Mouse (Mus musculus): Measurements from ENCODE around the gene Ccdc189. TPM values are rescaled to one million over a fixed set of nuclear protein-coding genes. Genes with fewer than 3 reads are reported as not detected.

Gene Ccdc189
- polyA plus RNA-seq, 1 experiment from 2014 or later = 3.5 TPM

DNA sequence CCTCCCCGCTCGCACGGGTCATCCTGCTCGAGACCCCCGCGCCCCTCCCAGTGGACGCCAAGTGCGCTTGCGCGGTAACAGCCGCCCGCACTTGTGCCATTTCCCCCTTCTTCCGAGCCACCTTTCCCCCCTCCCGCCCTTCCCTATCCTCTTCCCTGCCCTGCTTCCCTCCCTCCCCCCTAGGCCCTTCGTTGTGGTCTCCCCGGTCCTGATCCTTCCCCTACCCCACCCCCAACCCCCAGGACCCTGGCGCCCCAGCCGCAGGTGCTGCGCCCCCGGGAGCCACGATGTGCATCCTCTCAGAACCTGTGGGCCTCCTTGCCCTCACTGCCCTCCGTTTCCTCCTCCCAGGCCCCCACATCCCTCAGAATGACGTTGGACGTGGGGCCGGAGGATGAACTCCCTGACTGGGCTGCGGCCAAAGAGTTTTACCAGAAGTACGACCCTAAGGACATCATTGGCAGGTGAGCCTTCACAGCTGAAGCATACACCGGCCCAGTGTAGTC is 14.8 kb downstream of the Ccdc189 start:
- 1% methylated on average over 25 of the region's 28 CpGs for WGBS
- H3K36me3 ChIP-seq (ENCODE audit: control insufficient read depth, insufficient read depth, low read length) = peaks cover 5% of the 10 kb centered on the region; the same call in 1 of the 2 replicates
- no peaks in the 10 kb centered on the region for H3K4me1 ChIP-seq (replicated peaks; ENCODE audit: control insufficient read depth, insufficient read depth)
- no peaks in the 10 kb centered on the region for H3K9me3 ChIP-seq (ENCODE audit: control insufficient read depth, low read length)
- no peak for DNase-seq (ENCODE audit: low spot score)
- peak; percentile 24 for ATAC-seq (ENCODE audit: low FRiP score, low TSS enrichment)
- H3K27ac ChIP-seq (replicated peaks) = peak overlapping the region; percentile 71
- peak overlapping the region; percentile 78 for H3K9ac ChIP-seq (ENCODE audit: low read length)
- TF ChIP-seq CTCF (IDR thresholded peaks at IDR 0.05; ENCODE audit: low read depth) (no peak), EP300 (optimal IDR thresholded peaks at IDR 0.05) (no peak)
- no peaks in the 10 kb centered on the region for H3K27me3 ChIP-seq (ENCODE audit: control insufficient read depth, insufficient read depth, low read length)
- H3K4me3 ChIP-seq (ENCODE audit: low read depth, low read length) = peak overlapping the region; percentile 71
- H3K4me2 ChIP-seq (replicated peaks; ENCODE audit: low read depth) = peak overlapping the region; percentile 95

- peak within 1 kb of the TSS; percentile 71 for H3K4me3 ChIP-seq (ENCODE audit: low read depth, low read length)
- peak within 1 kb of the TSS; percentile 71 for H3K27ac ChIP-seq (replicated peaks)
- TF ChIP-seq EP300 (optimal IDR thresholded peaks at IDR 0.05) (no peak), CTCF (IDR thresholded peaks at IDR 0.05; ENCODE audit: low read depth) (0 out of 2 replicates have a peak, but pooled peaks have one; percentile 3)
- peaks cover 4% of the 10 kb centered on the region; the same call in 1 of the 2 replicates for H3K36me3 ChIP-seq (ENCODE audit: control insufficient read depth, insufficient read depth, low read length)
- DNase-seq (ENCODE audit: low spot score) = peak; percentile 92
- H3K9ac ChIP-seq (ENCODE audit: low read length) = peak within 1 kb of the TSS; percentile 78
- H3K4me2 ChIP-seq (replicated peaks; ENCODE audit: low read depth) = peak within 1 kb of the TSS; percentile 95
- no peaks in the 10 kb centered on the region for H3K27me3 ChIP-seq (ENCODE audit: control insufficient read depth, insufficient read depth, low read length)
- under 1% methylated on average over 17 of the region's 17 CpGs for WGBS
- H3K4me1 ChIP-seq (replicated peaks; ENCODE audit: control insufficient read depth, insufficient read depth) = no peaks in the 10 kb centered on the region
- peak; percentile 99 for ATAC-seq (ENCODE audit: low FRiP score, low TSS enrichment)
- no peaks in the 10 kb centered on the region for H3K9me3 ChIP-seq (ENCODE audit: control insufficient read depth, low read length)
Observed at GRCm38 (mm10) chr7:127572895-127573471, 15.4 kb downstream of the Ccdc189 start, which contains the start of gene Phkg2. Gene Phkg2, plus strand, starts transcription at chr7:127573340.

GRCm38 (mm10) chr7:127564381-127565150 is 23.8 kb downstream of the Ccdc189 start:
- no peak overlapping the region for H3K9ac ChIP-seq (ENCODE audit: low read length)
- DNase-seq (ENCODE audit: low spot score) = no peak
- WGBS = 69% methylated on average over 6 of the region's 6 CpGs
- no peaks in the 10 kb centered on the region for H3K4me1 ChIP-seq (replicated peaks; ENCODE audit: control insufficient read depth, insufficient read depth)
- no peak overlapping the region for H3K4me2 ChIP-seq (replicated peaks; ENCODE audit: low read depth)
- H3K27ac ChIP-seq (replicated peaks) = no peak overlapping the region
- no peaks in the 10 kb centered on the region for H3K9me3 ChIP-seq (ENCODE audit: control insufficient read depth, low read length)
- no peak overlapping the region for H3K4me3 ChIP-seq (ENCODE audit: low read depth, low read length)
- no peaks in the 10 kb centered on the region for H3K27me3 ChIP-seq (ENCODE audit: control insufficient read depth, insufficient read depth, low read length)
- TF ChIP-seq EP300 (optimal IDR thresholded peaks at IDR 0.05) = no peak
- no peak for TF ChIP-seq CTCF (IDR thresholded peaks at IDR 0.05; ENCODE audit: low read depth)
- peaks cover 14% of the 10 kb centered on the region for H3K36me3 ChIP-seq (ENCODE audit: control insufficient read depth, insufficient read depth, low read length)
- no peak for ATAC-seq (ENCODE audit: low FRiP score, low TSS enrichment)

DNA sequence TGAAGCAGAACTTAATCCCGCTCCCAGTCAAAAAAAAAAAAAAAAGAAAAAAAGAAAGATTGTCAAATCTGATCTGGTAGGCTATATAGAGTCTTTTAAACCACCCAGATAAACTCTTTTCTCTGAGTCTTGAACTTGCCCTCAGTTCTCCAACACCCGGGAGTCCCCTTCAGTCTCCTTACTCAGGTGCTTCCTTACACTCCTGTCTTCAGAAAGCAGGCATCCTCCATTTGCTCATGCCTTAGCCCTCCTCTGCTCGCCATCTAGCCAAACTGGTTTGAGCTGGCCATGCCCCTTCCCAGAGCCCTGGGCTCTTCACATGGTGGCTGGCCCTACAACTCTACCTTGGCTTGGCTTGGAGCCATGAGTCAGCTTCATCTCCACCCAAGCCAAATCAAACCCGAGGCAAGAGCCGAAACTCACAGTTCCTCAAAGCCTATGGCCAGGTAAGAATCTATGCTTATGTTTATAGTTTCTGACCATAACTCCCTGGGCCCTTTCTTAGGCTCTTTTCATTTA is 27.0 kb downstream of the Ccdc189 start, which contains the start of gene Tmem265:
Tmem265 (plus strand) TSS at position 51 of the 519 bp plus-strand sequence.
- Histone ChIP-seq H3K4me1 (replicated peaks; ENCODE audit: control insufficient read depth, insufficient read depth) (no peaks in the 10 kb centered on the region), H3K27ac (replicated peaks) (no peak within 1 kb of the TSS; the same call in 1 of the 2 replicates), H3K9me3 (ENCODE audit: control insufficient read depth, low read length) (no peaks in the 10 kb centered on the region), H3K36me3 (ENCODE audit: control insufficient read depth, insufficient read depth, low read length) (peaks cover 29% of the 10 kb centered on the region), H3K9ac (ENCODE audit: low read length) (no peak within 1 kb of the TSS), H3K4me2 (replicated peaks; ENCODE audit: low read depth) (no peak within 1 kb of the TSS), H3K4me3 (ENCODE audit: low read depth, low read length) (no peak within 1 kb of the TSS), H3K27me3 (ENCODE audit: control insufficient read depth, insufficient read depth, low read length) (no peaks in the 10 kb centered on the region)
- ATAC-seq (ENCODE audit: low FRiP score, low TSS enrichment) (0 out of 2 replicates have a peak, but pooled peaks have one; percentile 25), DNase-seq (ENCODE audit: low spot score) (no peak)
- no peak for TF ChIP-seq EP300 (optimal IDR thresholded peaks at IDR 0.05)
- TF ChIP-seq CTCF (IDR thresholded peaks at IDR 0.05; ENCODE audit: low read depth) = no peak
- 76% methylated on average over 5 of the region's 5 CpGs for WGBS

- ATAC-seq (ENCODE audit: low FRiP score, low TSS enrichment) (0 out of 2 replicates have a peak, but pooled peaks have one; percentile 14), DNase-seq (ENCODE audit: low spot score) (no peak)
- H3K4me2 ChIP-seq (replicated peaks; ENCODE audit: low read depth) = no peak overlapping the region
- no peak overlapping the region for H3K4me3 ChIP-seq (ENCODE audit: low read depth, low read length)
- no peak for TF ChIP-seq EP300 (optimal IDR thresholded peaks at IDR 0.05)
- TF ChIP-seq CTCF (IDR thresholded peaks at IDR 0.05; ENCODE audit: low read depth) = no peak
- H3K27me3 ChIP-seq (ENCODE audit: control insufficient read depth, insufficient read depth, low read length) = no peaks in the 10 kb centered on the region
- WGBS = 98% methylated on average over 11 of the region's 11 CpGs
- H3K9ac ChIP-seq (ENCODE audit: low read length) = no peak overlapping the region
- H3K9me3 ChIP-seq (ENCODE audit: control insufficient read depth, low read length) = no peaks in the 10 kb centered on the region
- H3K4me1 ChIP-seq (replicated peaks; ENCODE audit: control insufficient read depth, insufficient read depth) = no peaks in the 10 kb centered on the region
- H3K36me3 ChIP-seq (ENCODE audit: control insufficient read depth, insufficient read depth, low read length) = peaks cover 35% of the 10 kb centered on the region
- no peak overlapping the region for H3K27ac ChIP-seq (replicated peaks)
Observed at GRCm38 (mm10) chr7:127560580-127560979, 27.8 kb downstream of the Ccdc189 start.
